Mouse (Mus musculus) embryonic fibroblast, embryonic 13.5 days (primary cell): ENCODE data around the gene Smad3. TPM values are rescaled to one million over a fixed set of nuclear protein-coding genes. Genes with fewer than 3 reads are reported as not detected.
A peak's percentile ranks its signal among the peaks of the same experiment; 100 is the strongest.

Experiments used
- H3K27ac ChIP-seq: 2 replicates; pipeline ENCODE4 v1.5.1; 2012; ENCODE audit warnings: low read length, control low read depth, inconsistent platforms; ENCODE audit not compliant: insufficient read depth
- H3K4me1 ChIP-seq: 2 replicates; pipeline ENCODE4 v1.6.1; 2011; ENCODE audit warnings: low read length; ENCODE audit not compliant: control insufficient read depth, insufficient read depth
- H3K4me3 ChIP-seq: 2 replicates; pipeline ENCODE4 v1.5.1; 2011; ENCODE audit warnings: mild to moderate bottlenecking, control low read depth, low read length; ENCODE audit not compliant: insufficient read depth
- CTCF ChIP-seq: IDR thresholded peaks from 2 replicates; pipeline ENCODE4 v1.5.1; 2011; ENCODE audit warnings: mild to moderate bottlenecking, control low read depth, low read length, moderate library complexity, borderline replicate concordance; ENCODE audit not compliant: insufficient read depth
- POLR2A ChIP-seq: IDR thresholded peaks from 2 replicates; pipeline ENCODE4 v1.6.1; 2011; ENCODE audit warnings: low read depth, mild to moderate bottlenecking, control low read depth, low read length, moderate library complexity
- polyA plus RNA-seq: library from polyadenylated mRNA; stranded (reverse); fragments of >200 nt; gene quantifications from 2 replicates; pipeline ENCODE4 v1.2.4, GENCODE M21; 2011; ENCODE audit warnings: low read depth; ENCODE audit not compliant: missing spikeins, insufficient read length

The Smad3 gene
- polyA plus RNA-seq, 1 experiment, result 52.4 TPM

- Histone ChIP-seq H3K4me3 (no peak overlapping the region), H3K4me1 (peaks cover 43% of the 10 kb centered on the region), H3K27ac (no peak overlapping the region)
- TF ChIP-seq POLR2A, result no peak
- no peak for TF ChIP-seq CTCF
Measured at GRCm38 (mm10) chr9:63704131-63704530, 53.7 kb downstream of the Smad3 start.

DNA sequence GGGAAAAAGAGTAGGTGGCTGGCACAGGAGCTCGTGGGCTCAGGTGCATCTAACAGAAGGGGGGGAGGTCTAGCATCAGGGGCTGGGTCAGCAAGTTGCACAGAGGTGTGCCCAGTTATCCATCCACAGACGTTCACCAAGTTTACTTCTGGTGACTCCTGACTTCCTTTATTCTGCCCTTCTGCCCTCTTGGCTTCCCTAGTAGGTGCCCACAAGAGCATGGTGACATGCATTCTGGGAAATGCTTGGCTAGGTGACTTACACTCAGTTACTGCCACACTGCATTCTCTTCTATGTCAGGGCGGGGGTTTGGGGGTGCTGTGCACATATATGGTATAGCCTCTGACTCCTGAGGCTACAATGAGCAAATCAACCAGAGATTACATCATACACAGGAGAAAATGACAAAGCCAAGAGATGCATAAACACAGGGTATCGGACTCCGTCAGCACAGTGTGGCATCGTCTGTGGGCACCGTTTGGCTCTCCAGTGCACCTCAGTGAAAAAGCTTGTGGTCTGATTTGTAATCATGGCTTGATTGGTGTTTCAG lies 54.5 kb downstream of the Smad3 start:
- Histone ChIP-seq H3K4me1 (peaks cover 46% of the 10 kb centered on the region), H3K27ac (peak overlapping the region; percentile 69), H3K4me3 (no peak overlapping the region)
- TF ChIP-seq CTCF, result no peak

DNA sequence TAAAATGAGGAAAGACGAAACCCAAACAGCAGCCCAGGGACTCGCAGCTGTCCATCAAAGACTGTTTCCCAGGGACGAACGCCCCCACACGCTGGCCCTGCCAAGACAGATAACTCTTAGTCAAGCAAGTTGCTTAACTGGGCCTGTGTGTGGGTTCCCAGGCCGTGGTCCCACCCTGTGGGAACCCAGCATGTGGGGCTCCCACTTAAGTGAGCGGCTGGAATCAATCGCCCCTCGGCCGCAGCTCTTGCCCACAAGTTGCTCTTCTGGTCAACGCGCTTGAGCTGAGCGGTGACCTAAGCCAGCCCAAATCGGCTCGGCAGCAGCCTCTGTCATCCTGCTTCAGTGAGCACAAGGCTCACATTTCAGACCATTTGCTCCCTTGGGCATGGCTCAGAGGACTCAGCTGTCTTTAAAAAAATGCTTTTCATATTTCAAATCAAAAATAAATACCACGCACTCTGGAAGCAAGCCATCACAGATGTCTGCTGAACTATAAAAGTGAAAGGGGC lies 55.2 kb downstream of the Smad3 start:
- Histone ChIP-seq H3K27ac (peak overlapping the region; percentile 80), H3K4me1 (peaks cover 49% of the 10 kb centered on the region), H3K4me3 (no peak overlapping the region)
- no peak for TF ChIP-seq POLR2A

- Histone ChIP-seq H3K4me1 (peaks cover 46% of the 10 kb centered on the region), H3K4me3 (no peak overlapping the region), H3K27ac (peak overlapping the region; percentile 80)
- TF ChIP-seq POLR2A (no peak), CTCF (no peak)
Measured at GRCm38 (mm10) chr9:63701957-63702309, 55.9 kb downstream of the Smad3 start.

GRCm38 (mm10) chr9:63701258-63701956 lies 56.4 kb downstream of the Smad3 start:
- peak overlapping the region; percentile 80 for H3K27ac ChIP-seq
- H3K4me3 ChIP-seq, result no peak overlapping the region
- H3K4me1 ChIP-seq, result peaks cover 42% of the 10 kb centered on the region
- TF ChIP-seq POLR2A (no peak), CTCF (peak; percentile 9; the same call in 1 of the 2 replicates)

DNA sequence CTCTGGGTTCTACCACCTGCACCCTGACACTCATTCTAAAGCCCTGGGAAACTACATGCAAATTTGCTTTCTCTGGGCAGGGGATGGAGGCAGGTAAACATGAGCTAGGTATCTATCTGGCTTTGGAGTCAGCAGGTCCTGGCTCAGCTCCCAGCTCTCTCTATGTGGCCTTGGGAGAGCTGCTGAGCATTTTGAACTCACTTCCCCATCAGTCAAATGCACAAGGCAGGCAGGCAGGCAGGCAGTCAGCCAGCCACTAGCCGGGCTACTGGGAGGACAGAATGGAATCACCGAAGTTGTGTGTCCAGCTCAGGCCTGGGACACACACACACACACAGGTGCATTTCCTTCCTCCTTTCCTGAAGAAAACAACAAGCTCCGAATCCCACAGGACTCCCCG lies 58.6 kb downstream of the Smad3 start:
- Histone ChIP-seq H3K4me1 (peaks cover 30% of the 10 kb centered on the region), H3K4me3 (no peak overlapping the region), H3K27ac (peak overlapping the region; percentile 6; the same call in 1 of the 2 replicates)
- TF ChIP-seq CTCF (no peak), POLR2A (no peak)

DNA sequence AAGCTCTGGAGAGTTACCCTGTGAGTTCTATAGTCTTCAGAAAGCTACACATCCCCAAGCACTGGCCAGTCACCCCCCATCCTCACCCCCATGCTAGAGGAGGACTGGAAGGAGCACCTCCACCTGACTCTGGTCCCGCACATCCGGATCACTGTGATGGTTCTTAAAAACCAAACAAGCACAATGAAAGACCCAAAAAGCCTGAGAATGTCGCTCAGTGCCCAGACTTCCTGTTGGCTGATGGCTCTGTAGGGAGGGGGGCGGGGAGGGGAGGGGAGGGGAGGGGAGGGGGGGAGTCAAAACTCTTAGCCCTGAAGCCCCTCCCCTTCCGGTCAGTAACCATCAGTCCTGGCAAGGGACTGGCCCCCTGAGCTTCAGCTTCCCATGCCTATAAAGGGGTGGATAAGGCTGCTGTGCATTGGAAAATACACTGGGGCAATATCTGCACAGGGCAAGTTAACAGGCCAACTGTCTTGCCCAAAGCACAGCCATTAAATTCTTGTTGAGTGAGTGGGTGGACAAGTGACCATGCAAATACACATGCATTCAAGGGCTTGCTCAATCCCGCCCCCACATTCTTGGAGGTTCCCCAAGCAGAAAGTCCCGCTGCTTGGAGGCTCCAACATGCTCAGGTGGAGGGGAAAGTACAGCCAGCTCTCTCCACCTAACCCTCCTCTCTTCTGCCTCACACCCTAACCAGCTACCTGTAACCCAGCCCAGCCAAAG lies 59.3 kb downstream of the Smad3 start:
- TF ChIP-seq CTCF (no peak), POLR2A (no peak)
- Histone ChIP-seq H3K4me1 (peaks cover 30% of the 10 kb centered on the region), H3K4me3 (no peak overlapping the region), H3K27ac (peak overlapping the region; percentile 53)

- no peak overlapping the region for H3K27ac ChIP-seq
- TF ChIP-seq POLR2A (no peak), CTCF (no peak)
- no peak overlapping the region for H3K4me3 ChIP-seq
- peaks cover 25% of the 10 kb centered on the region for H3K4me1 ChIP-seq
Measured at GRCm38 (mm10) chr9:63697606-63698005, 60.2 kb downstream of the Smad3 start.

DNA sequence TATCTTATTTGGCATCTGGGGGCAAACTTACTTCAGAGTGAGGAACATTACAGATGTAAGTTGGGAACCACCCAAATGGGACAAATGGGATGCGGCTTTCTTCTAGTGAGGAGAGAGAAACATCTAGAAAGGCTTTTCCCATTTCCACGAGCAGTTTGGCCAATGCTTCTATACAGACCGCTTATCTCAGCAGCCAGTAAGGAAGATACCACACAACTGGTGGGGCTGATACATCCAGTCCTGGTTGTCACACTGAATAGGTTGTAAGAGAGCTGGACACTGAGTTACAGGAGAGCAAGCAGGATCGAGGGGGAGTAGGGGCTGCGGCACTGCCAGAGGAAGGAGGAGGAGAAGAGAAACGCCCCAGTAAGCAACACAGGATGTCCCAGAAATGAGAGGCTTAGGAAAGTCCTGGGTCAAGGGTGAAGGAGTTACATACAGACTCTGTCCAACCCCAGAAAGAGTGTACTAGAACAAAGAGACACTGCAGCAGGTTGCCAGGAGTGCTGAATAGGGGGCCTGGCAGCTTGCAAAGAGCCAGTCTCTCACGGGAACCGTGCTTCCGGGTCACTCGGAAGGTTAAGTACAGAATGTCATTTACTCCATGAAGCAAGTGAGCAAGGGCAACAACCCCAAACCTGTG lies 61.2 kb downstream of the Smad3 start:
- Histone ChIP-seq H3K27ac (no peak overlapping the region), H3K4me1 (peaks cover 20% of the 10 kb centered on the region), H3K4me3 (no peak overlapping the region)
- no peak for TF ChIP-seq CTCF
- TF ChIP-seq POLR2A, result no peak
